ENCODE assay signal across 8 mouse cellular contexts in genomic region chr7:141467230-141468030, GRCm38 (mm10). TPM values are rescaled to one million over a fixed set of nuclear protein-coding genes. Genes with fewer than 3 reads are reported as not detected.
DNase-seq lines count a peak whose midpoint lies in the region; ATAC-seq lines count a peak whose summit lies in the region.

Cd151 (plus strand) TSS chr7:141467392.

- peak within 1 kb of the TSS; percentile 89 for H3K27ac ChIP-seq in intestine, embryonic 15.5 days
- H3K27ac ChIP-seq in limb, embryonic 10.5 days: peak within 1 kb of the TSS; percentile 92
- peak within 1 kb of the TSS; percentile 66 for H3K27ac ChIP-seq in midbrain, embryonic 11.5 days (ENCODE audit: low read depth, low read length)

- DNase-seq in cerebellum, adult 9-10 months: no peak
- DNase-seq in embryo, embryonic 10 days (ENCODE audit: low spot score): peak; percentile 80
- peak; percentile 80 to 89 for DNase-seq in gastrocnemius, postnatal 4 days (ENCODE audit: low spot score in 2 of 2)
- peak; percentile 92 for DNase-seq in limb, embryonic 10.5 days (ENCODE audit: low spot score)
- DNase-seq in midbrain, embryonic 11.5 days (ENCODE audit: low spot score, missing footprints): peak; percentile 98
- DNase-seq in spleen, postnatal 10 days (ENCODE audit: low spot score in 2 of 2): peak; percentile 88 to 93

- peak within 1 kb of the TSS; percentile 82 for H3K4me3 ChIP-seq in intestine, embryonic 15.5 days (replicated peaks)
- peak within 1 kb of the TSS; percentile 81 for H3K4me3 ChIP-seq in limb, embryonic 10.5 days
- H3K4me3 ChIP-seq in midbrain, embryonic 11.5 days (ENCODE audit: low read depth, low read length): peak within 1 kb of the TSS; percentile 68

- H3K27me3 ChIP-seq in intestine, embryonic 15.5 days (replicated peaks): peaks cover 30% of the 10 kb centered on the region
- peaks cover 45% of the 10 kb centered on the region for H3K27me3 ChIP-seq in limb, embryonic 10.5 days (ENCODE audit: low read depth, poor library complexity, severe bottlenecking)
- peaks cover 46% of the 10 kb centered on the region for H3K27me3 ChIP-seq in midbrain, embryonic 11.5 days (ENCODE audit: control insufficient read depth, insufficient read depth, low read length)

- H3K36me3 ChIP-seq in intestine, embryonic 15.5 days: peaks cover 19% of the 10 kb centered on the region
- peaks cover 33% of the 10 kb centered on the region for H3K36me3 ChIP-seq in limb, embryonic 10.5 days
- peaks cover 5% of the 10 kb centered on the region; the same call in 1 of the 2 replicates for H3K36me3 ChIP-seq in midbrain, embryonic 11.5 days (ENCODE audit: control insufficient read depth, insufficient read depth, low read length)

- no peaks in the 10 kb centered on the region for H3K9me3 ChIP-seq in intestine, embryonic 15.5 days
- H3K9me3 ChIP-seq in limb, embryonic 10.5 days (replicated peaks): no peaks in the 10 kb centered on the region
- H3K9me3 ChIP-seq in midbrain, embryonic 11.5 days (ENCODE audit: control insufficient read depth, low read length): no peaks in the 10 kb centered on the region

- peaks cover 42% of the 10 kb centered on the region for H3K4me1 ChIP-seq in intestine, embryonic 15.5 days (replicated peaks)
- peaks cover 76% of the 10 kb centered on the region for H3K4me1 ChIP-seq in limb, embryonic 10.5 days
- H3K4me1 ChIP-seq in midbrain, embryonic 11.5 days (ENCODE audit: control insufficient read depth, insufficient read depth, low read length): peaks cover 25% of the 10 kb centered on the region

- 2% methylated on average over 52 of the region's 52 CpGs for WGBS in intestine, embryonic 15.5 days
- WGBS in limb, embryonic 10.5 days: under 1% methylated on average over 52 of the region's 52 CpGs
- WGBS in midbrain, embryonic 11.5 days: under 1% methylated on average over 52 of the region's 52 CpGs

- peak within 1 kb of the TSS; percentile 86 for H3K4me2 ChIP-seq in intestine, embryonic 15.5 days (replicated peaks)
- peak within 1 kb of the TSS; percentile 72 for H3K4me2 ChIP-seq in midbrain, embryonic 11.5 days

- 0 out of 2 replicates have a peak, but pooled peaks have one; percentile 10 for ATAC-seq in cerebellum, adult (ENCODE audit: insufficient number of reproducible peaks, low FRiP score, low TSS enrichment)
- ATAC-seq in intestine, embryonic 15.5 days: peak; percentile 88
- ATAC-seq in midbrain, embryonic 11.5 days (ENCODE audit: low FRiP score): peak; percentile 77

- H3K9ac ChIP-seq in intestine, embryonic 15.5 days: peak within 1 kb of the TSS; percentile 82
- peak within 1 kb of the TSS; percentile 81 for H3K9ac ChIP-seq in midbrain, embryonic 11.5 days (ENCODE audit: low read length)

RNA-seq across cellular contexts. Expression of gene Cd151, which starts in this region (rescaled TPM):
- 10 to 100 TPM; 87.2 to 88.8 TPM for total RNA-seq in gastrocnemius, postnatal 4 days (2021)
- 21.5 and 25.5 TPM in 2 replicates for polyA plus RNA-seq in intestine, embryonic 15.5 days (2015; fragmentation: Nextera tagmentation; extraction: Ambion mirVana)
- 14.0 and 15.8 TPM in 2 replicates for polyA plus RNA-seq in limb, embryonic 10.5 days (2016; fragmentation: Nextera tagmentation; extraction: Ambion mirVana)
- 32.5 and 36.6 TPM in 2 replicates for polyA plus RNA-seq in midbrain, embryonic 11.5 days (2014; fragmentation: Nextera tagmentation; extraction: Ambion mirVana)

Comparison
In these comparisons a context has a peak if more than half of its experiments do, and no peak if none do; other contexts are left out.
1. ATAC-seq: peak in every context shown above with its lines; median percentile 88 in intestine, embryonic 15.5 days; 77 in midbrain, embryonic 11.5 days; 10 in cerebellum, adult.